ENCODE assay signal across 18 mouse cellular contexts in the genomic region with DNA sequence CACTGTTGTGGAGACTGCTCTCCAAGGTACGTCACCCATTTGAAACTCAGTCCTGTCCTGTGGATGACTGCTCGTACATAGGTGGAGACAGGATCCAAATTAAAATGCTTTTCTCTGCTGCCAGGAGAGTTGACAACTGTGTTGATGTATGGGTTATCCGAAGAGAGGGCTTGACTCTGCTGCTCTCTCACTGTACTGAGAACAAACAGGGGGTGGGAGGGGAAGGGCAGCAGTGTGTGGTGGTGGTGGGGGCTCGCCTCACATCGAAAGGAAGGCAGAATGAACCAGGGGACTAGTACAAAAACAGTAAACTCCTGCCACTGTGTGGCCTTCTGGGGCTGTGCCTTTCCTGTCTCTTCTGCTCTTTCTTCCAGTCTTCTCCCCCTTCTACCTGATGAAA.
A peak's percentile ranks its signal among the peaks of the same experiment; 100 is the strongest.
DNase-seq lines count a peak whose midpoint lies in the region; ATAC-seq lines count a peak whose summit lies in the region.
"Had no signal": no experiment of that assay in that cellular context is flagged by ENCODE, and none has a peak within 500 bp of the region (broad histone marks: within the 10 kb centered on the region; RNA-seq: fewer than 3 reads in every experiment).

No protein-coding gene starts in this region.

- ATAC-seq in kidney, embryonic 14.5 days (ENCODE audit: low FRiP score, low TSS enrichment) = peak; percentile 35; the same call in 1 of the 2 replicates
- peak; percentile 51; the same call in 1 of the 2 replicates for ATAC-seq in midbrain, embryonic 13.5 days
- ATAC-seq in midbrain, embryonic 11.5 days (ENCODE audit: low FRiP score) = no peak
- ATAC-seq: intestine, embryonic 16.5 days had no signal

- peaks cover 24% of the 10 kb centered on the region for H3K4me1 ChIP-seq in heart, embryonic 10.5 days
- H3K4me1 ChIP-seq in kidney, embryonic 14.5 days (ENCODE audit: control insufficient read depth, insufficient read depth, low read length) = peaks cover 9% of the 10 kb centered on the region; the same call in 1 of the 2 replicates
- H3K4me1 ChIP-seq in midbrain, embryonic 13.5 days (replicated peaks) = peaks cover 23% of the 10 kb centered on the region
- peaks cover 4% of the 10 kb centered on the region for H3K4me1 ChIP-seq in midbrain, embryonic 11.5 days (ENCODE audit: control insufficient read depth, insufficient read depth, low read length)
- peaks cover 16% of the 10 kb centered on the region for H3K4me1 ChIP-seq in embryonic facial prominence, embryonic 10.5 days
- H3K4me1 ChIP-seq: neural tube, embryonic 12.5 days had no signal

- no peak overlapping the region for H3K4me3 ChIP-seq in heart, embryonic 10.5 days
- H3K4me3 ChIP-seq in kidney, embryonic 14.5 days (ENCODE audit: low read length) = no peak overlapping the region
- H3K4me3 ChIP-seq in midbrain, embryonic 13.5 days (replicated peaks) = no peak overlapping the region
- no peak overlapping the region for H3K4me3 ChIP-seq in midbrain, embryonic 11.5 days (ENCODE audit: low read depth, low read length)
- H3K4me3 ChIP-seq in embryonic facial prominence, embryonic 10.5 days = no peak overlapping the region
- H3K4me3 ChIP-seq: gastrocnemius, adult 2 months; neural tube, embryonic 12.5 days had no signal

- H3K4me2 ChIP-seq in kidney, embryonic 14.5 days (replicated peaks; ENCODE audit: low read depth, low read length) = no peak overlapping the region
- no peak overlapping the region for H3K4me2 ChIP-seq in midbrain, embryonic 13.5 days (replicated peaks)
- no peak overlapping the region for H3K4me2 ChIP-seq in midbrain, embryonic 11.5 days
- H3K4me2 ChIP-seq: neural tube, embryonic 12.5 days had no signal

- H3K36me3 ChIP-seq in heart, embryonic 10.5 days = no peaks in the 10 kb centered on the region
- H3K36me3 ChIP-seq in kidney, embryonic 14.5 days (ENCODE audit: control insufficient read depth, insufficient read depth, low read length) = no peaks in the 10 kb centered on the region
- H3K36me3 ChIP-seq in midbrain, embryonic 13.5 days = no peaks in the 10 kb centered on the region
- H3K36me3 ChIP-seq in midbrain, embryonic 11.5 days (ENCODE audit: control insufficient read depth, insufficient read depth, low read length) = no peaks in the 10 kb centered on the region
- H3K36me3 ChIP-seq in embryonic facial prominence, embryonic 10.5 days (replicated peaks) = no peaks in the 10 kb centered on the region
- H3K36me3 ChIP-seq: neural tube, embryonic 12.5 days had no signal

- 0 out of 2 replicates have a peak overlapping the region, but pooled peaks have one; percentile 29 for H3K27ac ChIP-seq in heart, embryonic 10.5 days
- H3K27ac ChIP-seq in kidney, embryonic 14.5 days (ENCODE audit: low read depth, low read length) = no peak overlapping the region
- H3K27ac ChIP-seq in midbrain, embryonic 13.5 days = peak overlapping the region; percentile 60; the same call in 1 of the 2 replicates
- H3K27ac ChIP-seq in midbrain, embryonic 11.5 days (ENCODE audit: low read depth, low read length) = no peak overlapping the region
- no peak overlapping the region for H3K27ac ChIP-seq in embryonic facial prominence, embryonic 10.5 days (replicated peaks)
- H3K27ac ChIP-seq: liver, embryonic 14.5 days; neural tube, embryonic 12.5 days had no signal

- no peaks in the 10 kb centered on the region for H3K27me3 ChIP-seq in heart, embryonic 10.5 days (ENCODE audit: insufficient read depth, poor library complexity, severe bottlenecking)
- H3K27me3 ChIP-seq in kidney, embryonic 14.5 days (ENCODE audit: control insufficient read depth, insufficient read depth, low read length) = no peaks in the 10 kb centered on the region
- H3K27me3 ChIP-seq in midbrain, embryonic 13.5 days = no peaks in the 10 kb centered on the region
- H3K27me3 ChIP-seq in midbrain, embryonic 11.5 days (ENCODE audit: control insufficient read depth, insufficient read depth, low read length) = no peaks in the 10 kb centered on the region
- H3K27me3 ChIP-seq in embryonic facial prominence, embryonic 10.5 days (replicated peaks; ENCODE audit: low read depth, poor library complexity, severe bottlenecking) = no peaks in the 10 kb centered on the region
- H3K27me3 ChIP-seq: neural tube, embryonic 12.5 days had no signal

- H3K9me3 ChIP-seq in heart, embryonic 10.5 days = no peaks in the 10 kb centered on the region
- H3K9me3 ChIP-seq in kidney, embryonic 14.5 days (ENCODE audit: control insufficient read depth, low read length) = no peaks in the 10 kb centered on the region
- H3K9me3 ChIP-seq in midbrain, embryonic 13.5 days = no peaks in the 10 kb centered on the region
- H3K9me3 ChIP-seq in midbrain, embryonic 11.5 days (ENCODE audit: control insufficient read depth, low read length) = no peaks in the 10 kb centered on the region
- H3K9me3 ChIP-seq in embryonic facial prominence, embryonic 10.5 days = no peaks in the 10 kb centered on the region
- H3K9me3 ChIP-seq: neural tube, embryonic 12.5 days had no signal

- WGBS in heart, embryonic 10.5 days = 18% methylated on average over 5 of the region's 5 CpGs
- 23% methylated on average over 5 of the region's 5 CpGs for whole genome bisulfite sequencing in kidney, embryonic 14.5 days
- WGBS in midbrain, embryonic 13.5 days = 64% methylated on average over 5 of the region's 5 CpGs
- 67% methylated on average over 5 of the region's 5 CpGs for WGBS in midbrain, embryonic 11.5 days
- 61% methylated on average over 5 of the region's 5 CpGs for WGBS in embryonic facial prominence, embryonic 10.5 days

- no peak for DNase-seq in heart, embryonic 10.5 days (ENCODE audit: low spot score)
- DNase-seq in heart, adult 8-10 months (ENCODE audit: low spot score) = no peak
- DNase-seq in kidney, adult 8-10 months = no peak
- DNase-seq in midbrain, embryonic 11.5 days (ENCODE audit: low spot score, missing footprints) = no peak
- DNase-seq in embryonic facial prominence, embryonic 10.5 days (ENCODE audit: low spot score) = peak; percentile 20
- DNase-seq: adrenal gland, postnatal 25 days; cerebellum, adult 11-12 months; cerebellum, postnatal 14 days; heart, postnatal 36 days; right cerebral cortex, postnatal 14 days; spleen, adult 18-20 months; thymus, postnatal 36 days had no signal

- H3K9ac ChIP-seq in kidney, embryonic 14.5 days (ENCODE audit: low read depth, low read length) = no peak overlapping the region
- H3K9ac ChIP-seq in midbrain, embryonic 13.5 days (replicated peaks) = no peak overlapping the region
- H3K9ac ChIP-seq in midbrain, embryonic 11.5 days (ENCODE audit: low read length) = no peak overlapping the region
- H3K9ac ChIP-seq: liver, embryonic 14.5 days; neural tube, embryonic 12.5 days had no signal

Comparison
In these comparisons a context has a peak if more than half of its experiments do, and no peak if none do; other contexts are left out.
1. H3K27ac ChIP-seq: peak in heart, embryonic 10.5 days (single experiment) and midbrain, embryonic 13.5 days (single experiment); none in kidney, embryonic 14.5 days (single experiment), midbrain, embryonic 11.5 days (single experiment) and embryonic facial prominence, embryonic 10.5 days (single experiment).